Mouse (Mus musculus) retina, adult 2 months (tissue): Measurements from ENCODE around the gene Dnajc17.

ENCODE experiments used
- DNase-seq: peaks from one replicate; pipeline ENCODE4 v3.0.0-alpha.2; 2012; ENCODE audit warnings: low read depth, low spot score

Dnajc17 gene

GRCm38 (mm10) chr2:119208344-119209175 lies at the start of gene Dnajc17, which contains the start of gene Zfyve19:
Dnajc17 (minus strand) TSS chr2:119208795.
Zfyve19 (plus strand) TSS chr2:119208617.
- peak; percentile 83 for DNase-seq

- no peak for DNase-seq
Observed at GRCm38 (mm10) chr2:119254976-119255375, 46.4 kb upstream of the Dnajc17 start.

- peak; percentile 55 for DNase-seq
Observed at GRCm38 (mm10) chr2:119250826-119251478, 42.4 kb upstream of the Dnajc17 start.

- no peak for DNase-seq
Observed at GRCm38 (mm10) chr2:119250377-119250776, 41.8 kb upstream of the Dnajc17 start.

- no peak for DNase-seq
Observed at GRCm38 (mm10) chr2:119249592-119250061, 41.0 kb upstream of the Dnajc17 start.

- DNase-seq, result no peak
Observed at GRCm38 (mm10) chr2:119247904-119248303, 39.3 kb upstream of the Dnajc17 start.

GRCm38 (mm10) chr2:119245246-119245645 lies 36.7 kb upstream of the Dnajc17 start:
- no peak for DNase-seq

- no peak for DNase-seq
Observed at GRCm38 (mm10) chr2:119242548-119242947, 34.0 kb upstream of the Dnajc17 start.

- no peak for DNase-seq
Observed at GRCm38 (mm10) chr2:119240819-119241186, 32.2 kb upstream of the Dnajc17 start.

- DNase-seq, result no peak
Observed at GRCm38 (mm10) chr2:119240075-119240818, 31.7 kb upstream of the Dnajc17 start.

GRCm38 (mm10) chr2:119238671-119239070 lies 30.1 kb upstream of the Dnajc17 start:
- DNase-seq, result no peak

GRCm38 (mm10) chr2:119237871-119238220 lies 29.3 kb upstream of the Dnajc17 start:
- no peak for DNase-seq

- DNase-seq, result no peak
Observed at GRCm38 (mm10) chr2:119237210-119237870, 28.7 kb upstream of the Dnajc17 start, which contains the start of gene Spint1. Spint1 (plus strand) TSS chr2:119237362.

- DNase-seq, result no peak
Observed at GRCm38 (mm10) chr2:119236682-119237209, 28.2 kb upstream of the Dnajc17 start.

GRCm38 (mm10) chr2:119229775-119230704 lies 21.4 kb upstream of the Dnajc17 start, which contains the start of gene Ppp1r14d:
Ppp1r14d (minus strand) TSS chr2:119229906.
- no peak for DNase-seq

- DNase-seq, result no peak
Observed at GRCm38 (mm10) chr2:119209176-119209507, 547 bp upstream of the Dnajc17 start.

GRCm38 (mm10) chr2:119207961-119208343 lies 643 bp downstream of the Dnajc17 start:
- DNase-seq, result no peak

- DNase-seq, result no peak
Observed at GRCm38 (mm10) chr2:119203871-119204460, 4.6 kb downstream of the Dnajc17 start.

GRCm38 (mm10) chr2:119202914-119203453 lies 5.6 kb downstream of the Dnajc17 start:
- no peak for DNase-seq

- no peak for DNase-seq
Observed at GRCm38 (mm10) chr2:119198934-119199333, 9.7 kb downstream of the Dnajc17 start.
